Mouse (Mus musculus) spleen, adult 2 months (tissue): ENCODE measurements around the gene Il18r1. TPM values are rescaled to one million over a fixed set of nuclear protein-coding genes. Genes with fewer than 3 reads are reported as not detected.

Experiments
- DNase-seq, 2 experiments: peaks; one replicate each; pipeline versions ENCODE4 v3.0.0 to v3.0.0-alpha.2; 2012 to 2021; ENCODE audit warnings: low spot score in 2 of 2, low read depth in 1 of 2
- H3K27ac ChIP-seq: fragments of 200-500 bp; 2 replicates; pipeline ENCODE4 v1.5.1; 2012; ENCODE audit warnings: low read length, inconsistent platforms; ENCODE audit not compliant: insufficient read depth
- H3K27me3 ChIP-seq: fragments of 200-500 bp; 2 replicates; pipeline ENCODE4 v1.6.1; 2012; ENCODE audit warnings: mild to moderate bottlenecking, moderate library complexity, low read length, inconsistent platforms; ENCODE audit not compliant: control insufficient read depth, insufficient read depth
- H3K36me3 ChIP-seq: fragments of 200-500 bp; 2 replicates; pipeline ENCODE4 v1.6.1; 2012; ENCODE audit warnings: mild to moderate bottlenecking, low read length, inconsistent platforms; ENCODE audit not compliant: control insufficient read depth, insufficient read depth
- H3K4me1 ChIP-seq: fragments of 200-500 bp; 2 replicates; pipeline ENCODE4 v1.6.1; 2011; ENCODE audit warnings: inconsistent platforms; ENCODE audit not compliant: control insufficient read depth, insufficient read depth, insufficient read length
- H3K4me3 ChIP-seq: fragments of 200-500 bp; 2 replicates; pipeline ENCODE4 v1.5.1; 2011; ENCODE audit warnings: mild to moderate bottlenecking, inconsistent platforms; ENCODE audit not compliant: insufficient read depth, insufficient read length; ENCODE audit errors: extremely low read depth
- CTCF ChIP-seq: fragments of 200-500 bp; IDR thresholded peaks from 2 replicates; pipeline ENCODE4 v1.5.1; 2011; ENCODE audit warnings: mild to moderate bottlenecking, inconsistent platforms; ENCODE audit not compliant: insufficient read depth, insufficient read length, insufficient replicate concordance; ENCODE audit errors: extremely low read depth
- POLR2A ChIP-seq: fragments of 200-500 bp; IDR thresholded peaks from 2 replicates; pipeline ENCODE4 v1.6.1; 2011; ENCODE audit warnings: low read depth, low read length, inconsistent platforms
- WGBS: fragments of 180-500 bp; shearing (Covaris S2); methylation state at CpG from one replicate; pipeline ENCODE4 v1.1.7; 2018; 5-methylcytosine and 5-hydroxymethylcytosine counted together
- polyA plus RNA-seq: library from polyadenylated mRNA; depleted of rRNA; stranded (reverse); fragments of >200 nt; gene quantifications from 2 replicates; pipeline ENCODE4 v1.2.3, GENCODE M21; 2012

The Il18r1 gene
- polyA plus RNA-seq, 1 experiment: 2.3 TPM

- Histone ChIP-seq H3K4me3 (no peak overlapping the region), H3K27ac (no peak overlapping the region), H3K27me3 (no peaks in the 10 kb centered on the region), H3K4me1 (peaks cover 6% of the 10 kb centered on the region), H3K36me3 (no peaks in the 10 kb centered on the region)
- 90% methylated on average over 4 of the region's 4 CpGs for WGBS
- DNase-seq: no peak
- TF ChIP-seq CTCF: no peak
- TF ChIP-seq POLR2A: no peak
Observed at GRCm38 (mm10) chr1:40467306-40467705, 2.0 kb downstream of the Il18r1 start.

GRCm38 (mm10) chr1:40468805-40469204 is 3.5 kb downstream of the Il18r1 start:
- TF ChIP-seq POLR2A (no peak), CTCF (no peak)
- Histone ChIP-seq H3K36me3 (no peaks in the 10 kb centered on the region), H3K27ac (no peak overlapping the region), H3K27me3 (no peaks in the 10 kb centered on the region), H3K4me1 (peaks cover 6% of the 10 kb centered on the region), H3K4me3 (no peak overlapping the region)
- DNase-seq: no peak
- WGBS: 76% methylated on average over 2 of the region's 2 CpGs

- TF ChIP-seq CTCF (no peak), POLR2A (no peak)
- no peak for DNase-seq
- no peak overlapping the region for H3K27ac ChIP-seq
- WGBS: 11% methylated on average over 12 of the region's 12 CpGs
- H3K36me3 ChIP-seq: no peaks in the 10 kb centered on the region
- no peak overlapping the region for H3K4me3 ChIP-seq
- peaks cover 11% of the 10 kb centered on the region for H3K4me1 ChIP-seq
- H3K27me3 ChIP-seq: no peaks in the 10 kb centered on the region
Observed at GRCm38 (mm10) chr1:40469900-40470299, 4.5 kb downstream of the Il18r1 start.

DNA sequence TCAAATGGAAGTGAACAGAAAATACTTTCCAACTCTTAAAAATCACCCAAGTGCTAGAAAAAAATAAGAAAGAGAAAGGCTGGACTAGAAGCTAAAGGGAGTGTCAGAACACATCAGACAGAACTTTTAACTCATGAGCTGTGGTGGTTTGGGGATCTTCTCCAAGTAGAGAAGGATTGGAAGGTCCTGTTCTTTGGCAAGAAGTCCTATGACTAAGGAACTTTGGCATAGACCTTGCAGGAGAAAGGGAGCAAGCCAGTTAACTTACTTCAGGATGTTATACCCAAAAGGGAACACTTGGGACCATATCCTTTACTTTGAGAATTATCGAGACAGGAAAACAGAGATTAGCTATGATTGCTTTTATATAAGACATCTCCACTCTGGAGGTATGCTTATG is 7.0 kb downstream of the Il18r1 start:
- DNase-seq: no peak
- no peaks in the 10 kb centered on the region for H3K27me3 ChIP-seq
- H3K36me3 ChIP-seq: no peaks in the 10 kb centered on the region
- TF ChIP-seq CTCF: no peak
- TF ChIP-seq POLR2A: no peak
- 92% methylated on average over 1 of the region's 1 CpGs for WGBS
- no peak overlapping the region for H3K27ac ChIP-seq
- peaks cover 17% of the 10 kb centered on the region for H3K4me1 ChIP-seq
- no peak overlapping the region for H3K4me3 ChIP-seq

DNA sequence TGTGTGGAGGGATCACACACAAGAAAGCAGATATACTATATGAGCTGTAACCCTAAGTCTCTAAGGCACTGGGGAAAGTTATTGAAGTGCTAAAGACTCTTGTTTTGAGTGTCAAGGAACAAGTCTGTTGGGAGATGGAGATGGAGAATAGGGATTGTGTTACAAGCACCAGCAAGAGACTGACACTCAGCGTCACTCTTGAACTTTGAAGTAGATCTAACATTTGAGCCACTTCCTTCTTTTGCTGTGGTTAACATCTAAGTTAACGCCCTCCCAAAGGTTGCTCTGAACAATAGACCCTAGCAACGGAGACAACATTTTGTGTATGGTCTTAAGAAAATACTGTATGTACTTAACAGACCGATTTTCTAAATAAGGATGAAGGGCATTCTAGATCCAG is 8.3 kb downstream of the Il18r1 start:
- no peaks in the 10 kb centered on the region for H3K27me3 ChIP-seq
- H3K4me1 ChIP-seq: peaks cover 17% of the 10 kb centered on the region
- H3K4me3 ChIP-seq: no peak overlapping the region
- H3K27ac ChIP-seq: no peak overlapping the region
- TF ChIP-seq POLR2A (no peak), CTCF (no peak)
- H3K36me3 ChIP-seq: no peaks in the 10 kb centered on the region
- DNase-seq: peak in 1 of 2 experiments; percentile 58
- 21% methylated on average over 4 of the region's 4 CpGs for WGBS

GRCm38 (mm10) chr1:40474336-40474735 is 9.0 kb downstream of the Il18r1 start:
- peak overlapping the region; percentile 51; the same call in 1 of the 2 replicates for H3K27ac ChIP-seq
- no peak for DNase-seq
- H3K4me1 ChIP-seq: peaks cover 19% of the 10 kb centered on the region
- no peak overlapping the region for H3K4me3 ChIP-seq
- H3K27me3 ChIP-seq: no peaks in the 10 kb centered on the region
- 70% methylated on average over 5 of the region's 5 CpGs for WGBS
- H3K36me3 ChIP-seq: no peaks in the 10 kb centered on the region
- TF ChIP-seq POLR2A (no peak), CTCF (no peak)

GRCm38 (mm10) chr1:40475697-40476096 is 10.3 kb downstream of the Il18r1 start:
- peaks cover 16% of the 10 kb centered on the region; the same call in 1 of the 2 replicates for H3K4me1 ChIP-seq
- no peak for TF ChIP-seq CTCF
- no peak for TF ChIP-seq POLR2A
- peak in 1 of 2 experiments; percentile 62 for DNase-seq
- H3K36me3 ChIP-seq: no peaks in the 10 kb centered on the region
- 6% methylated on average over 3 of the region's 3 CpGs for WGBS
- H3K27ac ChIP-seq: peak overlapping the region; percentile 56; the same call in 1 of the 2 replicates
- no peak overlapping the region for H3K4me3 ChIP-seq
- no peaks in the 10 kb centered on the region for H3K27me3 ChIP-seq
